Mouse (Mus musculus) gastrocnemius, postnatal 10 days (tissue): Measurements from ENCODE around the gene Trim37. TPM values are rescaled to one million over a fixed set of nuclear protein-coding genes. Genes with fewer than 3 reads are reported as not detected.

Source experiments
- microRNA-seq, 2 experiments: library from miRNA; unstranded; fragments of <30 nt; microRNA quantifications; one replicate each; pipeline ENCODE4 v1.2.0; 2021
- total RNA-seq, 2 experiments: library from RNA; stranded (reverse); gene quantifications; 2 replicates each; pipeline ENCODE4 v1.2.3; 2021

Gene Trim37
- total RNA-seq, 2 experiments from 2014 or later, result 8.2 to 8.7 TPM

Small RNA genes lying within 50 kb of the gene (microRNA-seq; reads per million reads assigned to microRNA genes)
- gene Mir301, result 239 to 1,926 reads per million in 2 experiments

Other genes starting within 250 kb of the Trim37 start
- 10 to 100 TPM in 1 of 2 experiments, 1 to 10 TPM in 1; 9.8 to 11.6 TPM for gene Ypel2, start 133.4 kb upstream of the Trim37 start, total RNA-seq
- 1 to 10 TPM; 2.7 to 3.3 TPM for gene Gdpd1, start 53.0 kb upstream of the Trim37 start, total RNA-seq
- 1 to 10 TPM; 8.4 to 9.1 TPM for gene Smg8, start 40.3 kb upstream of the Trim37 start, total RNA-seq
- 1 to 10 TPM; 3.5 to 3.8 TPM for gene Prr11, start 18.4 kb upstream of the Trim37 start, total RNA-seq
- 1 to 10 TPM; 6.9 to 9.6 TPM for gene Ska2, start 17.8 kb upstream of the Trim37 start, total RNA-seq
- 1 to 10 TPM in 1 of 2 experiments, under 1 TPM in 1; 0.75 to 1.7 TPM for gene Ppm1e, start 231.9 kb downstream of the Trim37 start, total RNA-seq